Mouse (Mus musculus) T-helper 2 cell (primary cell): ENCODE measurements at regions not wholly inside any gene's neighbourhood (a gene's known extent, or its start where the extent isn't known, plus 50 kb on each side); places are given as distances from the start of the nearest gene placed in this dataset.
"Not testable (repeated sequence)": the region's sequence is repeated elsewhere in the genome, so short reads cannot be mapped to it uniquely, and the experiment has no call there.

Experiments
- in situ Hi-C: fragments of 300-600 bp; cut with MboI, MseI; formaldehyde crosslinking; loops from one replicate; pipeline ENCODE4 v1.15.1; 2025; ENCODE audit warnings: high pct_unique_total_duplicates

DNA sequence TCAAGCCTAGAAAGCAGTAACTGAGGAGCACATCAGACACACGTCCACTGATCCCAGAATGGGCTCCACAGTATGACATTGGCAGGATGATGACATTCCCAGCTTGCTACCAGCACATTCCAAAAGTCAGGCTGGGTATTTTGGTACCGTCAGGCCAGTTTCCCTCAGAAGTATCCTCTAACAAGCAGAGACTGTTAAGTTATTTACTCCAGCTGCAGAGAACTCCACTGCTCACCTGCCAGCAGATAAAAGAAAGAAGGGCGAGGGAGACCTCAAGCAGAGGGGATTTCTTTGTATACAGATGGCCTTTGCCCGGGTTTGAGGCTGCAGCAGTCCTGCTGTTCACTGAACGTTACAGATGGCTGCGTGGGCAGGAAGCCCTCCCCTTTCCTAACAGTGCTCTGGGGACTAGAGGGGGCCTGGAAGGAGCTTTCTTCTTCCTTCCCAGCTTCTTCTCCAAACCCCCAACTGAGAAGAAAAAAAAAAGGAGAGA lies 175.2 kb upstream of the Meox2 start:
- in situ Hi-C loops = no loop called here

DNA sequence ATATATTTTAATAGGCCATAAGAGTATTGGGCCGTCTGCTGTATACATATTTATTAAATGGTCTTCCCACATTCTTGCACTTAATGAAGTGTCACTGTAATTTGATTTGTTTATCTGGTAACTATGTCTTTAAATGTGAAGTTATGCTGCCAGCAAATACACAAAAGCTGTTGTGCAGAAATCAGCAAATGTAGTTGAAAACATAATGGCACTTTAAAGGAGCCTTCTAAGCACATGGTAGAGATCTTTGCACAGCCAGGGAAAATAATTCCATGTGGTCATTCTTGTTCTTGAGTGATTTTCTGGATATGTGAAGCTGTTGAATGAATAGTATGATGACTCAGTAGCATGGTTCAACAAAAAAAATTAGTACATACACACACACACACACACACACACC lies 164.4 kb upstream of the Meox2 start:
- in situ Hi-C loops = no loop called here

DNA sequence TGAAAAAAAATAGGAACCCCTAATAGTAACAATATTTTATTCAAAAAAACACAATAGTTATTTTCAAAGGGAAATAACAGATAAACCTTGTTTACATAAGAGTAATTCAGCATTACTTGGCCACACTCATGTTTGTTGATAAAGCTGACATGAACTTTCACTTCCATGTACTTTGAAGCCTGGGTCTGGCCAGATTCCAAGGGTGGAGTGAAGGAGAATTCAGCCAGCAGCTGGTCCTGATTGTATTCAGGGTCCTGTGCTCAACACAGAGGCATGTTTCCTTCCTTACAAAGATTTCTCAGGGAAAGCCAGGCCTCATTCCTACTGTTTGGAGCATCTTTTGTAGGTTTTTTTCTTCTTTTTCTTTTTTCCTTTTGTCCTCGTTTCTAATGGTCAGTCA lies 162.4 kb upstream of the Meox2 start:
- in situ Hi-C loops = no loop called here

DNA sequence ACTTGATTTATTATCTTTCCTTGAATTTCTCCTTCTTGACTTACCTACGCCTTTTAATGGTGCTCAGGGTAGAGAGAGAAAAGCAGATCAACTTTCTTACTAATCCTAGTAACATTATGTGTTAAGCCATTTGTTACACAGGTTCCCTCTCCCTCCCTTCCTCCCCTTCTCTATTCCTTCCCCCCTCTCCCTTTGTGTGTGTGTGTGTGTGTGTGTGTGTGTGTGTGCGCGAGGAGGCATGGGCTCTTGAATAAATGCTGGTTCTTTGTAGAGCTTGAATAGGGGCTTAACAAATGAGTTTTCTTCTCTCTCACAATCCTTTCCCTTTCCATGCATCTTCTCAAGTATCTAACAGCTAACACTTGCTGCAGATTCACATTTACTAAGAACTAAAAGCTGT lies 160.4 kb upstream of the Meox2 start:
- in situ Hi-C loops = no loop called here

DNA sequence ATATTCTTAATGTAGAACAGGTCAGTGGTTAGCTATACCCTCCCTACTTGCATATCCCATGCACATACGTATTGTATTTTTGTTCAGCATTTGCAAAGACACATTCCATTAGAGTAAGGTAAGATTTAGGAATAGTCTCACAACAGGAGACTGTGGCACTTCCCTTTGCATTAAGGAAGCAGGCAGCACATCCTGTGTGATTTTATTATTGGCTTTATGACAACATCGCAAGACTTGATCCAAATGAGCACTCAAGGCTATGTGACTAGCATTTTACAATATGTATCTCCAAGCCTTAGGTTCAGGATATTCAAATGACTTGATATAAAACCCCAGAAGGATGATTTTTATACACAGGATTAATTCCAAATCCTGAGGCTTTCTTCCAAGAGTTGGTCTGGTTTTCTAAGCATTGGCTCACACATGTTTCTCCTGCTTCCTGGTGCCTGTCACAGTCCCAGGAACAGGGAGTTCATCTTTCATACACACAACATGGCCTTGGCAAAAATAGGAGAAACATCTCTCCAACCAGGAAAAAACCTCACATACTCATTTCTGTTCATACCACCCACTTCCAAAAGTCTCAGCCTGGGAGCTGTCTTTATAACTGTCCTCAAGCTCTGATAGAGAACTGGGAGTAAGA lies 159.1 kb upstream of the Meox2 start:
- in situ Hi-C loops = no loop called here

DNA sequence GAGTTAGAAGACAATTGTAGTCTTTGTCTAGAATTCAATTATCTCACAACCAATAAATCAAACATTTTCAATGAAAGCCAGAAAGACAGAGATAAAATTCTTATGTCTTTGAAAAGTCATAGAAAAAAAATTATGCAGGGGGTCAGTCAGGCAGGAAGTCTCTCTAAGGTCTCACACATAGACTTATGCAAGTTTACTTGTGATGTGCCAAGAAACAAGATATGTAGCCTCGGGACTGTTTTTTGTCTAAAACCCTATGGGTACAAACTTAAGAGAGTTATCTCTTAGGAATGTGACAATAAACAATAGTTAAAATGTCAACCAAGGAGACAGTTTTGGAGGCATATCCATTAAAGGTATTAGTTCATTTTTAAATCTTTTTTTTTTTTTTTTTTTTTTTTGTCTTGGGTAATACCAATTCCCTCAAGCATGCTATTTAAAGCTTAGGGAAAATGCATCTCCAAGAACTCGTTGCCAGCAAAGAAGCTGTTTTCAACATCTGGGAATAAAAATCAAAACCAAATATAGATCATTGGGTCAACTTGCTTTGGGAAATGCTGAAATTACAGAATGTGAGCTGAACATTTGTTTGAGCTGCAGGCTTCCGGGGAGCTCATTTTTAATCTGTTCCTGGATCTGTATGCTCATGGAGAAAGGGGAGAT lies 133.8 kb upstream of the Meox2 start:
- in situ Hi-C loops = no loop called here

DNA sequence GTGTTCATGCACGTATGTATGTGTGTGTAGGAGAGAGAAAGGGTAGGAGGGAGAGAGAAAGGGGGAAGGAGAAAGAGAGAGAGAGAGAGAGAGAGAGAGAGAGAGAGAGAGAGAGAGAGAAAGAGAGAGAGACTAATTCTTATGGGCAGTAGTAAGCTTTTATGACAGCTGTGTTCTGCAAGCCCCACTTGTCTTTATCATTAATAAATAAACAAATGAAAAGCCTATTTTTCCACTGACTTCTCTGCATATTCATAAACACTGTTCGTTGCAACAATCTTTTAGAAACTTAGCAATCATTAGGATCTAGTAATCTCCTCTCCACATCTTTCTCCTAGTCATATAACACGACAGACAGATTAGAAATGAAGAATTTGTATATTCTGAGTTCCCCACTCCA lies 131.2 kb upstream of the Meox2 start:
- in situ Hi-C loops = no loop called here

DNA sequence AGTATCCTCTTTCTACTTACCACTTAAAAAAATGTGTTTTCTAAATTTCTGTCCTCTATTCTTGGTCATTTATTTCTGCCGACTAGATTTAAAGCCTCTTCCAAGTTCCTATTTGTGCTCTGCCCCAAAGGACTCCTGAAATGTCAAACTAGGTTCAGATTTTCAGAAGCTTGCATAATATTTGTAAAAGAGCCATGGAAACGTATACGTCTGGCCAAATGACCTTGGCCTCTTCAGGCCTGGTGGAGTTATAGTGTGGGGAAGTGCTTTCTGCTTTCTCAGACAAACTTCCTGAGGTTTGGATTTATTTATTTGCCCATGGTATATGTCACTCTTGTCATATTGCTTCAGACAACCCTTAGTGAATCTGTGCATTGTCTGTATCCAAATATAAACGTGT lies 117.2 kb upstream of the Meox2 start:
- in situ Hi-C loops = no loop called here

DNA sequence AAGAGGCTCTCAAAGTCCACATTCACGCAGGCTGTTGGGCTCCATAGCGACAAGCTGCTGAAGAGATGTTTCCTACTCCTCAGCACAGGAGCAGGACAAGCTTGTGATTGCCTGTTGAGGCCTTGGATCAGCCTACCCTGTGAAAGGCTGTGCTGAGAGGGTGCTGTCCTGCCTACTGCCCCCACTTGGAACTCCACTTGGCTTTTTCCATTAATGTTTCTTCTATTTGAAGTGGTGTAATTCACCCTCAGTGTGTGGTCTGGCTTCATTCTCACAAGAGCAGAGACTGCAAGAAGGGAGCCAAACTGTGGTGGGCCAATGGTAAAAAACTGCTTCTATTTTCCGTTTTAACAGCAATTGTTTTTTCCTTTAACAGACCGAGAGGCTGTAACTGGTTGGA lies 116.4 kb upstream of the Meox2 start:
- in situ Hi-C loops = no loop called here

DNA sequence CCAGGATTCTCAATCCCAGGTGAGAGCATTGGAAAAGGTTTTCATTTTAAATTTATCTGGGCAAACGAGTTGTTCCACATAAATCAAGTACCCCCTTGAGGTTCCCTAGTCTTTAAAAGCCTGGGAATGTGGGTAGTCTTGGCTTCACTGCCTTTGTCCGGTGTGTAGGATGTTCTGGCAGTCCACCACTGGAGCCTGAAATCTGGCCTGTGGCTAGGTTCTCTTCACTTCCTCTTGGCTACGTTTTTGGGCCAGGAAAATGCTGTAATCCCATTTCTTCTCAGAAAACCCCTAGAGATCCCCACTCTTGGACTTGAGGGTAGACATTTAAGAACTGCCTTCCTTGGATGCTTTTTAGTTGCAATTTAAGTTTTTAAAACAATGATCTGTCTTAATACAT lies 106.9 kb upstream of the Meox2 start:
- in situ Hi-C loops = no loop called here

DNA sequence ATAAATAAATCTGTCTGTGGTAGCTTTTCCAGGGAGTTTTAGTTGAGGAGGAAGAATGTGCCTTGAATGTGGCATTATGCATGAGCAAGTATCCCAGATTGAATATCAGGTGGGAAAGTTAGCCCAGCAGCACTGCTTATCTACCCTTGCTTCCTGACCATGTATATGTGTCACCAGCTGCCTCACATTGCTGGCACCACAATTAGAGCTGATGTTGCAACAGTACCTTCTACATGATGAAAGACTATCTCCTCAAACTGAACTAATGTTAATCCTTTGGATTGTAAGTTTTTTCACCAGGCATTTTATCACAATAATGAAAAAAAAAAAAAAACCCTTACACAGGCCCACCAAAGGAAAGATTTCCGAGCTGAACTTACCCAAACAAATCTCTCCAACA lies 103.1 kb upstream of the Meox2 start:
- in situ Hi-C loops = no loop called here

DNA sequence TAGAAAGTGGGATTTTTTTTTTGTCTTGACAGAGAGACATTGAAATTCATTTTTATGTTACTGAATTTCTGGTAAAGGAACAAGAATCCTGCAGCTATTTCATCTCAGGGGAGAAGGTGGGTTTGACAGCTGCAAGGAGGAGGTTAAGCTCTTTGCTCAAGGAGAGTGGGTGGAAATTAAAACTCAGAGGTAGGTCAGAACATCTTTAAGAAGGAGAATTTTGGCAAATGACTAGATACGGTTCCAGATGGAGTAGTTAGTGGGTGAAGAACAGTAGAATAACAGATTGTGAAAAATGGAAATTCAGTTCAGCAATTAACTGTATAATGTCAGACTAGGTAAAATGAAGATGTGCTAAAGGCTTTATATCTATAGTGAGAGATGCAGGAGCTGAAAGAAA lies 98.0 kb upstream of the Meox2 start:
- in situ Hi-C loops = no loop called here

DNA sequence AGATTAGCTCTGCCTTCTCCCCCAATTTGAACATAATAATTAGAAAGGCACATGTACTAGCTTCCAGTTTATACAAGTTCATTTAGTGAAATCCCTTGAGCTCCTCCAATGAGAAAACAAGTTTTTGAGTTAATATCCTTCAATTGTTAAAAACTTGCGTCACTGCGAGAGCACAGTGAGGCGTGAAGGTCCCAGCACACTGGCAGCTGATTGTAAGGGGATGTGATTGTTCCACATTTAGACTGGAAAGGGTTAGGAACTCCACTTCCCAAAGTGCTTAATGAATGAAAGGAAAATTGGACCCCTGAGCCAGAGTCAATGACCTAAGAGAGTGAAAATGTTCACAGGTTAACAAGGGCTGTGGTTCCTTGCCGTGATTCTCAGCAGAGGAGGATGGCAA lies 93.9 kb upstream of the Meox2 start:
- in situ Hi-C loops = no loop called here

DNA sequence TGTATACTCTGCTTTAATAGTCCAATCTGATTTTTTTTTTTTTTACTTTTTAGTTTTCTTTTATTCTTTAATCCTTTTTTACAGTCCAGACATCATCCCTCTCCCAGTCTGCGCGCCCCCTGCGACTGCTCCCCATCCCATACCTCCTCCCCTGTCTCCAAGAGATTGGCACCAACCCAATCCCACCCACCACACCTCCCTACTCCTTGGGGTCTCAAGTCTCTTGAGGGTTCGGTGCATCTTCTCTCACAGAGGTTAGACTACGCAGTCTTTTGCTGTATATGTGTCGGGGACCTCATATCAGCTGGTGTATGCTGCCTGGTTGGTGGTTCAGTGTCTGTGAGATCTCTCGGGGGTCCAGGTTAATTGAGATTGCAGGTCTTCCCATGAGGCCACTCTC lies 93.4 kb upstream of the Meox2 start:
- in situ Hi-C loops = not testable (repeated sequence)

DNA sequence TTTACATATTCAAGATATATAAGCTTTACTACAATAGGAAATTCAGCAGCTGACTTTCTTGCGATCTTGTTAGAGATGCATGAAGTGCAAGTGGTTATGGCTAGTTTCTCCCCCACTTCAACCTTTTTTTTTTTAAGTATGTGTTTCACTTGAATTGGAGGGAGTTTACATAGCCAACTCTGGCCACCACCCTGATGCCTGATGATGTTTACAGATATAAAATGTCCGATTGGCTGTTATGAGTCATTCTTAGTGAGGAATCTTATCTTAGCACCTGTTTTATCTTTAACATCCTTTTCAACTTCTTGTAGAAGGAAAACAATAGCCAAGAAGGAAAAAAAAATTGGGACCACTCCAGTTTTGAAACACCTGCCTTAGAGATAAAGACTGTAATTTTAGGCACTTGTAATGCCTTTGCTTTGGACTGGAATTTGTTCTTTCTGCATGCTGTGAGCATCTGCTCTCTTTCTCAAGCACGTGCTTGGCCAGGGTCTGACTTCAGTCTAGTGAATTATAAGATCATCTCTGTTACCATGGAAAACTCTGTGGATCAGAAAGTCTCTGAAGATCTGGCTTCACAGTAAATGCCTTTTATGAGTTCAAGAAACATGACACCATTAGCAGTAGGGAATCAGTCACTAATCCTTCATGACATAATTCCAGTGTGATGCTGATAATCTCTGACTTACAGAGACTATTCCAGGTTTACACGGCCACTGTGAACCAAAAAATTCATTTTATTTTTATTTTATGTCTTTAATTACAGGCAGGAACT lies 92.7 kb upstream of the Meox2 start:
- in situ Hi-C loops = no loop called here

DNA sequence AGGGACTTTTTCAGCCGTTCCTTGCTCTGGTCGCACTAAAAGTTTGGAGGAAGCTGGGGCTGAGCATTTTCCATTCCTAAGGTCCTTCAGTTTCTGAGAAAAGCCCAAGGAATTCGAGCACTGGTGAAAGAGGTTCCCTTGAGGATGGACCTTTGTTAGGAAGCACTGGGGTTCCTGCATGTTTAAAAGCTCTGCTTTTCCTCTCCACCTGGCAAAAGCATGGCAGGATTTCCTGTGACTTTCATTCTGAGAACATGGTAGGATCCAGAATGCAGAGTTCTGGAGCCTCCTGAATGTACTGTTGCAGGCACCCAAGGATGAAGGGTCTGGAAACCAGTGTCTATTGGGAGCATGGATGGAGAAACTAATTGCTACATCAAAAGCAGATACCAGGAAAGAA lies 61.1 kb upstream of the Meox2 start:
- in situ Hi-C loops = no loop called here

DNA sequence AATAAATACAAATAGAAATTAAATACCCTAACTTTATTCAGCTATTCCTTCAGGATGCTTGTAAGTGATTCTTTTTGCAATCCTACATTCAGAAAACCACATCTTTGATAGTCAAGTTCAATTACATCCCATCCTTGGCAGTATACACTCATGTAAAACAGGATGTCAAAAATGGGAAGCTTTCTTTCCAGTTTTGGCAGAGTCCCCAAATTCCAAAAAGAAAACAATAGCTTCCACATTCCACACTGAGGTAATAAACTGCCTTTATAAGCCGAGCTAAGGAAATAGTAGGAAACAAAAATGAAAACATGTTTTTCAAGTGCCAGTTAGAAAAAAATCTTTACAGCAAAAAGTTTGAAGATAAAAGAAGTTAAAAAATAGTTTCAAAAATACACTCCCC lies 57.7 kb upstream of the Meox2 start:
- in situ Hi-C loops = no loop called here

DNA sequence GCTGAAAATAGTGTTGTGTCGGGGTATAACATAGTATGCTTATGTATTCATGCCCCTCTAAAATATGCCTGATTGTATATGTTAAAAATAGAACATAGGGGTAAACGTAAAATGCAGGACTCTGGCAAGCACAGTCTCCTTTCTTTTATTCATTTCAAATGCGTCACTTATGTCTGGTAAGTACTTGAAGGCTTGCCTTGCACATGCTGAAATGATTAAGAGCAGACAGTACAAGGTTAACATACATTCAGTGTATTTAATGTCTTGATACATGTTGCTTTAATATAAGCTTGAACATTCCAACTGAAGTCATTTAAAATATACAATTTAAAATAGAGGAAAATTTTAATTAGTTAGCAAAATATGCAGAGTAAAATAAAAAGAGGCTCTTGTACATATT lies 50.9 kb upstream of the Meox2 start:
- in situ Hi-C loops = no loop called here
